Mouse (Mus musculus) lung, embryonic 16.5 days (tissue): ENCODE data around the gene Gm9507. TPM values are rescaled to one million over a fixed set of nuclear protein-coding genes. Genes with fewer than 3 reads are reported as not detected.
"Not testable (repeated sequence)": the region's sequence is repeated elsewhere in the genome, so short reads cannot be mapped to it uniquely, and the experiment has no call there.

Experiments used
- ATAC-seq: fragments of 200-750 bp; cut with Nextera tagmentation; 2 replicates; pipeline ENCODE4 v1.8.0; 2017; ENCODE audit warnings: low read depth, mild to moderate bottlenecking, moderate library complexity
- H3K27ac ChIP-seq: fragments of 300-500 bp; sonication (generic); 2 replicates; pipeline ENCODE4 v1.5.1; 2014; ENCODE audit warnings: mild to moderate bottlenecking, control low read depth, low read length
- H3K27me3 ChIP-seq: fragments of 300-500 bp; sonication (generic); 2 replicates; pipeline ENCODE4 v1.6.1; 2014; ENCODE audit warnings: low read depth, low read length, mixed read lengths; ENCODE audit not compliant: control insufficient read depth, insufficient read depth
- H3K36me3 ChIP-seq: fragments of 300-500 bp; sonication (generic); 2 replicates; pipeline ENCODE4 v1.6.1; 2014; ENCODE audit warnings: low read length; ENCODE audit not compliant: control insufficient read depth, insufficient read depth
- H3K4me1 ChIP-seq: fragments of 300-500 bp; sonication (generic); replicated peaks from 2 replicates; pipeline ENCODE4 v1.6.1; 2014; ENCODE audit warnings: low read length, mixed read lengths; ENCODE audit not compliant: control insufficient read depth, insufficient read depth
- H3K4me2 ChIP-seq: fragments of 300-500 bp; sonication (generic); 2 replicates; pipeline ENCODE4 v1.6.1; 2014; ENCODE audit warnings: low read depth, low read length, control low read depth
- H3K4me3 ChIP-seq: fragments of 300-500 bp; sonication (generic); 2 replicates; pipeline ENCODE4 v1.5.1; 2014; ENCODE audit warnings: mild to moderate bottlenecking, low read length, control low read depth
- H3K9ac ChIP-seq: fragments of 300-500 bp; sonication (generic); 2 replicates; pipeline ENCODE4 v1.6.1; 2014; ENCODE audit warnings: low read length, control low read depth
- H3K9me3 ChIP-seq: fragments of 300-500 bp; sonication (generic); 2 replicates; pipeline ENCODE4 v1.6.1; 2016; ENCODE audit warnings: low read length; ENCODE audit not compliant: control insufficient read depth
- WGBS: fragments of 180-500 bp; shearing (Covaris S2); extraction: QIAGEN DNeasy Blood & Tissue Kit; methylation state at CpG from one replicate; pipeline ENCODE4 v1.1.7; 2014; 5-methylcytosine and 5-hydroxymethylcytosine counted together
- polyA plus RNA-seq: library from polyadenylated mRNA; unstranded; fragments of >200 nt; fragmentation: Nextera tagmentation; extraction: Ambion mirVana; gene quantifications from 2 replicates; pipeline ENCODE4 v1.2.1, GENCODE M21; 2015

Gene Gm9507
- polyA plus RNA-seq, 1 experiment from 2014 or later, result not detected

DNA sequence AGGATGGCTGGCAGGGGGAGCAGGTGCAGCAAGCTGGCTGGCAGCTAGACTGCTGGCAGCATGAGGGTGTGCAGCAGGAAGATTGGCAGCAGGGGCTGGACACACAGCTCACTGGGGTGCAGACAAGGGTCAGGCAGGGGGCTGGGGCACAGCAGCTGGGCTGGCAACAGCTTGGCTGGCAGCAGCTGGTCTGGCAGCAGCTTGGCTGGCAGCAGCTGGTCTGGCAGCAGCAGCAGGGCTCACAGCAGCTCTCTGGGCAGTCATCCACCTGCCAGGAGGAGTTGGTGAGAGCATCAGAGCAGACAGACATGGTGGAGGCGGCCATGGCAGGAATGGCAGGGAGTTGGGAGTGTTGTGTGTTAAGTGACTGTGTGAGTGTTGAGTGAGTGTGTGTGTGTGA, 23.8 kb downstream of the Gm9507 start, which contains the start of gene Gm7137:
TSS of gene Gm7137 (minus strand) at position 325 of the 400 bp plus-strand sequence.
- no CpG with 5 or more reads among the region's 1 CpGs for WGBS
- H3K27me3 ChIP-seq, H3K4me3 ChIP-seq, H3K4me2 ChIP-seq, H3K36me3 ChIP-seq, ATAC-seq, H3K9ac ChIP-seq, H3K27ac ChIP-seq, H3K9me3 ChIP-seq, H3K4me1 ChIP-seq: not testable (repeated sequence)

DNA sequence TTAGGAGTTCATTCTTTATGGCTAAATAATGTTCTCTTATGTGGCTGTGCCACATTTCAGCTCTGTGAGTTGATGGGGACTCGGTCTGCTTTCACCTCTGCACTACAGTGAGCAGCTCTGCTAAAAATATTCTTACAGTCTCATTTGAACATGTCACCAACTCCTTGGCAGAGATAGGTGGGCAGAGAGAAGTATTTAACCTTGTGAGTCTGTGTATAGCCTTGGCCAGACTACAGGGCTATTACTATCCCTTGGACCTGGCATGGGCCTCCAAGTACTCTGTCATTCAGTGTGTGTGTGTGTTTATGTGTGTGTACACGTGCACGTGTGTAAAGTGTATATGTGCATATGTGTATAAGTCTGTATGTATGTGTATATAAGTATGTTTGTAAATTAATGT, 28.2 kb downstream of the Gm9507 start:
- H3K9ac ChIP-seq, H3K4me1 ChIP-seq, H3K4me2 ChIP-seq, H3K27ac ChIP-seq, H3K9me3 ChIP-seq, ATAC-seq, H3K27me3 ChIP-seq, H3K36me3 ChIP-seq, H3K4me3 ChIP-seq: not testable (repeated sequence)
- 100% methylated on average over 1 of the region's 3 CpGs for WGBS

DNA sequence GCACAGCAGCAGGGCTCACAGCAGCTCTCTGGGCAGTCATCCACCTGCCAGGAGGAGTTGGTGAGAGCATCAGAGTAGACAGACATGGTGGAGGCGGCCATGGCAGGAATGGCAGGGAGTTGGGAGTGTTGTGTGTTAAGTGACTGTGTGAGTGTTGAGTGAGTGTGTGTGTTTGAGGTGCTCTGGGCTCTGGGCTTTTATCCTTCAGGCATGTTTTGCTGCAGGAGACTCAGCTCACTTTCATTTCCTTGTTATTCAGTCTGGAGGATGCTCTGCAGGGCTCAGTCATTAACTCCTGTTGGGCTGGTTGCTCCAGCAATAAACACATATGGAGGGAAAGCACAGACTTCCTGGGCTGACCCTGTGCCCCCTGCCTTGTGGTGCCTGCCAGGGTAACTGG, 29.2 kb downstream of the Gm9507 start, which contains the start of gene Gm3250:
TSS of gene Gm3250 (minus strand) at position 101 of the 400 bp plus-strand sequence.
- not testable (repeated sequence) for H3K27me3 ChIP-seq, H3K9ac ChIP-seq, H3K4me2 ChIP-seq, H3K9me3 ChIP-seq, H3K36me3 ChIP-seq, H3K4me1 ChIP-seq, H3K27ac ChIP-seq, H3K4me3 ChIP-seq, ATAC-seq
- 29% methylated on average over 1 of the region's 1 CpGs for WGBS

DNA sequence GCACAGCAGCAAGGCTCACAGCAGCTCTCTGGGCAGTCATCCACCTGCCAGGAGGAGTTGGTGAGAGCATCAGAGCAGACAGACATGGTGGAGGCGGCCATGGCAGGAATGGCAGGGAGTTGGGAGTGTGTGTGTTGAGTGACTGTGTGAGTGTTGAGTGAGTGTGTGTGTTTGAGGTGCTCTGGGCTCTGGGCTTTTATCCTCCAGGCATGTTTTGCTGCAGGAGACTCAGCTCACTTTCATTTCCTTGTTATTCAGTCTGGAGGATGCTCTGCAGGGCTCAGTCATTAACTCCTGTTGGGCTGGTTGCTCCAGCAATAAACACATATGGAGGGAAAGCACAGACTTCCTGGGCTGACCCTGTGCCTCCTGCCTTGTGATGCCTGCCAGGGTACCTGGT, 34.8 kb downstream of the Gm9507 start, which contains the start of gene Gm7138:
TSS of gene Gm7138 (minus strand) at position 101 of the 400 bp plus-strand sequence.
- not testable (repeated sequence) for H3K36me3 ChIP-seq, ATAC-seq, H3K4me1 ChIP-seq, H3K9me3 ChIP-seq, H3K27ac ChIP-seq, H3K27me3 ChIP-seq, H3K9ac ChIP-seq, H3K4me3 ChIP-seq, H3K4me2 ChIP-seq
- 56% methylated on average over 1 of the region's 1 CpGs for WGBS

DNA sequence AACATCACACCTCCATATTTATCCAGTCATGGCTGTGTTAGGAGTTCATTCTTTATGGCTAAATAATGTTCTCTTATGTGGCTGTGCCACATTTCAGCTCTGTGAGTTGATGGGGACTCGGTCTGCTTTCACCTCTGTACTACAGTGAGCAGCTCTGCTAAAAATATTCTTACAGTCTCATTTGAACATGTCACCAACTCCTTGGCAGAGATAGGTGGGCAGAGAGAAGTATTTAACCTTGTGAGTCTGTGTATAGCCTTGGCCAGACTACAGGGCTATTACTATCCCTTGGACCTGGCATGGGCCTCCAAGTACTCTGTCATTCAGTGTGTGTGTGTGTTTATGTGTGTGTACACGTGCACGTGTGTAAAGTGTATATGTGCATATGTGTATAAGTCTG, 39.5 kb downstream of the Gm9507 start:
- ATAC-seq, H3K27me3 ChIP-seq, H3K36me3 ChIP-seq, H3K4me3 ChIP-seq, H3K9ac ChIP-seq, H3K9me3 ChIP-seq, H3K4me2 ChIP-seq, H3K4me1 ChIP-seq, H3K27ac ChIP-seq: not testable (repeated sequence)
- WGBS, result 60% methylated on average over 1 of the region's 3 CpGs

DNA sequence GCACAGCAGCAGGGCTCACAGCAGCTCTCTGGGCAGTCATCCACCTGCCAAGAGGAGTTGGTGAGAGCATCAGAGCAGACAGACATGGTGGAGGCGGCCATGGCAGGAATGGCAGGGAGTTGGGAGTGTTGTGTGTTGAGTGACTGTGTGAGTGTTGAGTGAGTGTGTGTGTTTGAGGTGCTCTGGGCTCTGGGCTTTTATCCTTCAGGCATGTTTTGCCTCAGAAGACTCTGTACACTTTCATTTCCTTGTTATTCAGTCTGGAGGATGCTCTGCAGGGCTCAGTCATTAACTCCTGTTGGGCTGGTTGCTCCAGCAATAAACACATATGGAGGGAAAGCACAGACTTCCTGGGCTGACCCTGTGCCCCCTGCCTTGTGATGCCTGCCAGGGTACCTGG, 40.4 kb downstream of the Gm9507 start, which contains the start of gene Gm3238:
TSS of gene Gm3238 (minus strand) at position 101 of the 400 bp plus-strand sequence.
- H3K27ac ChIP-seq, H3K4me2 ChIP-seq, ATAC-seq, H3K36me3 ChIP-seq, H3K27me3 ChIP-seq, H3K9ac ChIP-seq, H3K9me3 ChIP-seq, H3K4me3 ChIP-seq, H3K4me1 ChIP-seq: not testable (repeated sequence)
- WGBS, result no CpG with 5 or more reads among the region's 1 CpGs

DNA sequence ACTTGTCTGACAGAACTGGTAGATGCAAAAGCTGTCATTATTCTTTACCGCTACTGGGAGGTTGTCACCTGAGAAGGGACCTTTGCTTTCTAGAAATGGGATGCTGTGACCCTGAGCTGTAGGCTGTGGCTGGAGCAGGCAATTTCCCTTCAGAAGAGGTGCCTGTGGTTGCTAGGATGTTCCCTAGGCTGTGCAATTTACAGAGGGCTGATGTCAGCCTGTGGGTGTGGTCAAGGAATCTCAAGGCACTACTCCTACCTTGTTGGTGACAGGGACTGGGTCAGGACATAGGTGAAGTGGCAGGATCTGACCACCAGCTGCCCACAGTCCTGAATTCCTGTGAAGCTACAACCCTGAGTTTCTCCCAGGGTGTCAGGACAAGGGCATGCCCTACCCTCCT, 41.9 kb downstream of the Gm9507 start:
- Histone ChIP-seq H3K27me3 (no peaks in the 10 kb centered on the region), H3K36me3 (no peaks in the 10 kb centered on the region), H3K4me2 (no peak overlapping the region), H3K9ac (no peak overlapping the region), H3K9me3 (no peaks in the 10 kb centered on the region), H3K4me1 (no peaks in the 10 kb centered on the region), H3K27ac (no peak overlapping the region), H3K4me3 (no peak overlapping the region)
- no peak for ATAC-seq
- 86% methylated on average over 1 of the region's 1 CpGs for WGBS

Other genes starting within 250 kb of the Gm9507 start
- gene Pttg1ip, start 230.1 kb downstream of the Gm9507 start, polyA plus RNA-seq, result 127 and 138 TPM in 2 replicates
- gene Sumo3, start 205.7 kb downstream of the Gm9507 start, polyA plus RNA-seq, result 344 and 348 TPM in 2 replicates
- 2.0 and 2.4 TPM in 2 replicates for gene Gm49325, start 205.6 kb downstream of the Gm9507 start, polyA plus RNA-seq
- 66.6 and 69.5 TPM in 2 replicates for gene Ube2g2, start 189.6 kb downstream of the Gm9507 start, polyA plus RNA-seq
- 0.25 and 0.38 TPM in 2 replicates for gene Tspear, start 125.3 kb downstream of the Gm9507 start, polyA plus RNA-seq
- not detected in 2 replicates for gene Gm19402, start 121.1 kb downstream of the Gm9507 start, polyA plus RNA-seq
- gene Gm9508, start 114.6 kb downstream of the Gm9507 start, polyA plus RNA-seq, result not detected in 2 replicates
- gene Gm10272, start 105.2 kb downstream of the Gm9507 start, polyA plus RNA-seq, result not detected in 2 replicates
- gene Gm10024, start 100.4 kb downstream of the Gm9507 start, polyA plus RNA-seq, result not detected in 2 replicates
- not detected in 2 replicates for gene Gm10142, start 96.0 kb downstream of the Gm9507 start, polyA plus RNA-seq
- not detected in 2 replicates for gene Krtap12-1, start 91.2 kb downstream of the Gm9507 start, polyA plus RNA-seq
- gene Gm10100, start 85.4 kb downstream of the Gm9507 start, polyA plus RNA-seq, result not detected in 2 replicates
- not detected in 2 replicates for gene Gm18596, start 69.2 kb downstream of the Gm9507 start, polyA plus RNA-seq
- not detected in 2 replicates for gene Gm9736, start 60.5 kb downstream of the Gm9507 start, polyA plus RNA-seq
- gene Gm3233, start 52.2 kb downstream of the Gm9507 start, polyA plus RNA-seq, result not detected in 2 replicates
- gene Gm3238, start 40.5 kb downstream of the Gm9507 start, polyA plus RNA-seq, result not detected in 2 replicates
- not detected in 2 replicates for gene Gm7138, start 34.9 kb downstream of the Gm9507 start, polyA plus RNA-seq
- not detected in 2 replicates for gene Gm3250, start 29.3 kb downstream of the Gm9507 start, polyA plus RNA-seq
- not detected in 2 replicates for gene Gm7137, start 23.6 kb downstream of the Gm9507 start, polyA plus RNA-seq
- gene Gm9639, start 16.8 kb downstream of the Gm9507 start, polyA plus RNA-seq, result not detected in 2 replicates
- not detected in 2 replicates for gene Gm19668, start 12.7 kb downstream of the Gm9507 start, polyA plus RNA-seq
- gene Gm2696, start 2.8 kb upstream of the Gm9507 start, polyA plus RNA-seq, result not detected in 2 replicates
- not detected in 2 replicates for gene Krtap10-4, start 15.3 kb upstream of the Gm9507 start, polyA plus RNA-seq
- not detected in 2 replicates for gene Krtap10-10, start 24.1 kb upstream of the Gm9507 start, polyA plus RNA-seq
- gene Gm36176, start 35.0 kb upstream of the Gm9507 start, polyA plus RNA-seq, result not detected in 2 replicates
- not detected in 2 replicates for gene Gm10318, start 41.0 kb upstream of the Gm9507 start, polyA plus RNA-seq
- not detected in 2 replicates for gene Gm3285, start 50.1 kb upstream of the Gm9507 start, polyA plus RNA-seq
- gene Lrrc3, start 90.7 kb upstream of the Gm9507 start, polyA plus RNA-seq, result 3.5 and 4.7 TPM in 2 replicates
- gene Trpm2, start 158.7 kb upstream of the Gm9507 start, polyA plus RNA-seq, result 1.1 and 1.4 TPM in 2 replicates
- gene 1810043G02Rik, start 166.7 kb upstream of the Gm9507 start, polyA plus RNA-seq, result 19.9 and 22.6 TPM in 2 replicates
- gene Pfkl, start 198.2 kb upstream of the Gm9507 start, polyA plus RNA-seq, result 158 and 164 TPM in 2 replicates
- 0.65 and 1.6 TPM in 2 replicates for gene Dnmt3l, start 230.1 kb upstream of the Gm9507 start, polyA plus RNA-seq
- 2.2 and 2.3 TPM in 2 replicates for gene Aire, start 231.8 kb upstream of the Gm9507 start, polyA plus RNA-seq